Mouse (Mus musculus) cerebellum, adult 2 months (tissue): ENCODE data around the gene Elmo1.

Source experiments
- CTCF ChIP-seq: fragments of 200-500 bp; IDR thresholded peaks from 2 replicates; pipeline ENCODE4 v1.5.1; 2011; ENCODE audit warnings: low read depth, mild to moderate bottlenecking, control low read depth, low read length, moderate library complexity, borderline replicate concordance; ENCODE audit not compliant: insufficient read depth
- POLR2A ChIP-seq: fragments of 200-500 bp; IDR thresholded peaks from 2 replicates; pipeline ENCODE4 v1.6.1; 2011; ENCODE audit warnings: low read length, control low read depth, borderline replicate concordance; ENCODE audit not compliant: insufficient read depth

GRCm38 (mm10) chr13:20521492-20521891, 431.1 kb downstream of the Elmo1 start:
- TF ChIP-seq CTCF (no peak), POLR2A (no peak)
